Mouse (Mus musculus): ENCODE results near the gene Ackr3.

Ackr3 gene

DNA sequence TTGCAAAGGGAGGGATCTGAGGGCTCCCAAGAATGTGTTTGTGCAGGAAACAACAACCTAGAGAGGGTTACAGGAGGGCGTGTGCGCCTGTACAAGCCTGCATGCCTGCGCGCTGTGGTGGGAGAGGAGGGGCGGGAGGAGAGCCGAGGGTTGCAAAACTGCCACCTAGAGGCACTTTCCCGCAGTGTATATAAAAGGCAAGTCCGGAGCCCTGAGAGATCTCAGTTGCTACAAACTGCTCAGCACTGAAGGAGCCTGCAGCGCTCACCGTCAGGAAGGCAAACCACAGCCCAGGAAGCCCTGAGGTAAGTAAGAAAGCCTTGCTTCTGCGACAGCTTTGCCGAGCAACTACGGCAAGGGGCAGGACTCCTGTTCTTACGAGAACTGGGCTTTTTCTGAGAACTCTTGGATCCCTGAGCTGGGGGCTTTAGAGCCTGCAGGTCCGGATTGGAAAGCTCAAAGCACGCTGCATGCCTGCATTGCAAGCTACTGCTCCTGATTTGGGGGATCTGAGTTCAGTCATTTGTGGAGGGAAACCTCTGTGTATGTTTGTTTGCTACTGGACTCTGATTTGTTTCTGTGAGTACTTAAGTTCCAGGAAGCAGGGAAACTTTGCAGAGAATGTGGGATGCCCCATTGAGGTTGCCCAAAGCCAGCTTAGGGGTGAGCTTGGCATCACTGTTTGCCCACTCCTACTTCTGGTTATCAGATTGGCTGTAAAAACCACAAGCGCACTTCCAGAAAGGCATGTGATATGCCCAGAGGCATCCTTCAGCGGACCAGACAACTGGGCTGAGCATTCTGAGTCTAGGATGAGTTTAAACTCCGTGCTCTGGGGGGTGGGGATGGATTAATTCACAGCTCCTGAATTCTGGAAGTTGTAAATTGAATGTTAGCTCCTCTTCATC, at the start of gene Ackr3:
TSS of gene Ackr3 (plus strand) at position 198 of the 908 bp plus-strand sequence.
- peak; percentile 90 for DNase-seq (ENCODE audit: extremely low spot score)

DNA sequence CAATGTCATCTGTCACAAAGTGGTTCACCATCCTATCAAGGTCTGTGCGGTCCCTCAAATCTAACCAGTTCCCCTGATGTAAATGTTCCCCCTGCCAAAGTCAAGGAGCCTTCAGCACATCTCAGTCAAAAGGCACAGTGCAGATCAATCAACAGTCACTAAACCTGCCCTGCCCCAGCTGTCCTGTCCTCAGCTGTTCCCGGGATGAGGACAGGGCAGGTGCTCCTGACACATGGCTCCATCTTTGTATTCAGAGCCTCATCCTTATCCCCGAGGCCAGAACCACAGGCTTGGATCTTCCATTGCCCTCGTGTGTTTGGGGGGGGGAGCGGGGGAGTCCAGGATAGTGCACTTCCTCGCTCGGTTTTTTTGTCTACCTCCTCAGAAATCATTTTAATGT, 47.2 kb upstream of the Ackr3 start:
- no peak for DNase-seq (ENCODE audit: extremely low spot score)

DNA sequence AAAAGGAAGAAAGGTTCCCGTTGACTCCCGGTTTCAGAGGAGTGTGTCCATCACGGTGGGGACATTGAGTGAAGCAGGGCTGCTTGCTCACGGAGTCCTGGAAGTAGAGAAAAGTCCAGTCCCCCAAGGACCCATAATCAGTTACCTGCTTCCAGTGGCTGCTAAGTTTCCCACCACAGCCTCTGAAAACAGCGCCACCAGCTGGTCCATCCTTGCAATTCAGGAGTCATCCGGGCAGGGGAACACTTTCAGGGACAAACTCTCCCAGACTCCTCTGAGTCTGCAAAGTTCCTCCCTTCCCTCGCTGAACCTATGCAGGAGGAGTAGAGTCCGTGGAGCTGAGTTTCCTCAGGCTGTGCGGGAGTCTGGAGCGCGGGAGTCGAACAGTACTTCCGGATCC, 43.9 kb upstream of the Ackr3 start:
- DNase-seq (ENCODE audit: extremely low spot score), result peak; percentile 49

DNA sequence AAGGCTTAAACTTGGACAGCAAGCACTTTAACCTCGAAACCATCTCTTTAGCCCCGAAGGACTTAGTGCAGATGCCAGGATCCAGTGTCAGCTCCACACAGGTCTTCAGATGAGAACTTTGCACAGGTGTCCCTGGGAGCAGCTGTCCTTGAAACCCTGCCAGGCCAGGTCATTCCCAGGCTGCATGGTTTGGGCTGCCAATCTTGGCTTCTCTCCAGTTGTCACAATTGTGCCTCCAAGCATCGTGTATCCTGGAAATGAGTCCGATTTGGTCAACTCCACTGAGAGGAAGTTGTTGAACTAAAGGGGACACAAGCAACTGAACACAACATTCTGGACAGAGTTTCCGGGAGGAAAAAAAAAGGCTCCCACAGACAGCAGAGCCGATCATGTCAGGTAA, 42.2 kb upstream of the Ackr3 start:
- DNase-seq (ENCODE audit: extremely low spot score), result no peak

DNA sequence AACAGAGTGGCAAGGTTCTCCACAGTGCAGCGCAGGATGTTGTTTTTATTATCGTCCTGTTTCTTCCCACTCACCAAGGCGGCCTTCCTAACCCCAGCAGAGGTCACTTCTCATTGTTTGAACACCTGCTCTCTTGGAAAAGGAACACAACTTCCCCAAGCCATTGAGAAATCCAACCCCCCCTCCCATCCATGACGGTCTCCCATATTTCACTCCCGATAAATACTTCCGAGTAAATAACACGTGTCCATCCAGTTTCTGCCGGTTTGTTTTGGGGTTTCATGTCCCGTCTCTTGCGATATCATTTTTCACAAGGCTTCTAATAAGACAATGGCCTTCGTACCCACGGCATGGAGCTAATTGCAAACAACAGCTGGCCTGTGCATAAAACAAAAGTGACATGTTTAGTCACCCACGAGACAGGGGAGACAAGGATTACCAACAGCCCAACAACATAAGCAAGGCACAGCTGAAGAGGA, 41.4 kb upstream of the Ackr3 start:
- DNase-seq (ENCODE audit: extremely low spot score), result no peak

DNA sequence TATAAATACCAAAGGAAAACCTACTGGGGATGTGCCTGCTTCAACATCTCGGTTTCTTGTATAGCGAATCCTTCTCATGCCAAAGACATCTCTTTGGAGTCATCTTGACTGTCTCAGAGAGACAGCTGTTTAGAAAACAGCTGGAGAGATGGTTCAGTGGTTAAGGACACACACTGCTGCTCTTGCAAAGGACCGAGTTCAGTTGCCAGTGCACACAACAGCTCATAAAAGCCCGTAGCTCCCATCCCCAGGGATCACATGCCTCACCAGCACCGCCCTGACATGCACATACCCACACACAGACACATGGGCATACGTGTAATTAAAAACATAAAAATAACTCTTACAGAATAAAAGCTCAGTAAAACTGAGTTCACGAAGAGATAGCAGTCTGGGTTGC, 40.6 kb upstream of the Ackr3 start:
- DNase-seq (ENCODE audit: extremely low spot score), result no peak

DNA sequence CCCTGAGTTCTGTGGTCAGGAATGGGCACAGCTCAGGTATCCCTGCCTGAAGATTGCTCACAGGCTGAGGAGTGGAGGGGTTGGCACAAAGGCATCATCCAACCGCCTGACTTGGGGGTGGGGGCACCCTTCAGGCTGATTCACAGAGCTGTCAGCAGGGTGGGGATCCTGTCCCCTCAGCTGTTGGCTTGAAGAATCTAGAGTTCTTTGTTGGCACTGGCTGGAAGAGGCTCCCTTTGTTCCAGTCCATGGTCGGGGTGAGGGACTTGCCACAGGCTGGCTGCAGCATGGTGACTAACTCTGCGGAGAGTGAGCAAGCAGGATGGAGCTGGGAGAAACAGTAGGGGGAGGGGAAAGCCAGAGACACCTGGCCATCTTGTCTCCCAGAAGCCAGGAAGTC, 39.5 kb upstream of the Ackr3 start:
- DNase-seq (ENCODE audit: extremely low spot score), result no peak

DNA sequence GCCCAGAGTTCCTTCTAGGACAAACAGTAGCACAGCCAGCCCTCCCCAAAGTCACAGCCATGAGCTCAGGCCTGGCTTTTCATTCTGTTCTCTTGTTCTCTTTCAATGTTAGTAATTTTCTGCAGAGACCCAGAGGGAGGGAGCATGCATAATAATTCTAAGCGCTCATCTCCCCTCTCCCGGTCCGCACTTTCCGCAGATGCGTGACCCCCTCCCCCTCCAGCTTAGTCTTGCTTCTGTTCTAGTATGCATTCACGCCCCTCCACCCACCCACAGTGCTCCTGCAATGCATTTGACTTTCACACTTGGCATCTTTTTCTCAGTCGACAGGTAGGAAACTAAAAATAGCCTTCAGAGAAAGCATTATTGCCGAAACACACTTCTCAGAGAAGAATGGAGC, 29.4 kb upstream of the Ackr3 start:
- DNase-seq (ENCODE audit: extremely low spot score), result no peak

DNA sequence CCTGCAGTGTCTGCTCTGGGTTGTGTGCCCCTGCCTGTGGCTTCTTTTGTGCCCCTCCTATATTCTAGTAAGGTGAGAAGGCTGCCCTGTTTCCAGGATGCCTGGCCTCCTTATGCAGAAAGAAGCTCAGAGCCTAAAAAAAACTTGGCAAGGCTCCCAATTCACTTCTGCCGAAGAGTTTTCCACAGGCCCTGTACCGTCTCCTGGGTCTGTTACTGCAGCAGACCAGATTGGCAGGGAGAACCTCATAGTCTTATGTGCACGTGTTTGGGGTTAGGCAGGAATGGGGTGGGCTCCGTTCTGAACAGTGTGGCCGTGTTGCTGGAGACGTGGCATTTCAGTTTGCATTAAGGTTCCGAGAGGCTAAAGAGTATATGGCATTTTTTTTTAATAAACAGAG, 27.6 kb upstream of the Ackr3 start:
- DNase-seq (ENCODE audit: extremely low spot score), result no peak

DNA sequence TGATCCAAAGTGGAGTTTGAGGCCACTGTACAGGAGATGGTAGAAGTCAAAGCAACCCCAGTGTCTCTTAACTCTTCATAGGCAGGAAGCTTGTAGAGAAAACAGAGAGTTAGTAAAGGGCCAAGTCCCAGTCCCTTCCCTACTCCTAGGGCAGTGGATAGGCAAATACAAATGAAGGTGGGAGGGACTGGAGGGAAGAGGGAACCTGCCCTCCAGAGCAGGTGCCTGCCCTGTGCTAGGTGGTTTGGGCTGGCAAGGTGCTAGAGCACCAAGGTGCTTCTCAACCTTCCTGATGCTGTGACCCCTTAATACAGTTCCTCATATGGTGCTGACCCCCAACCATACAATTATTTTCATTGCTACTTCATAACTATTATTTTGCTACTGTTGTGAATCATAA, 26.2 kb upstream of the Ackr3 start:
- DNase-seq (ENCODE audit: extremely low spot score), result no peak

DNA sequence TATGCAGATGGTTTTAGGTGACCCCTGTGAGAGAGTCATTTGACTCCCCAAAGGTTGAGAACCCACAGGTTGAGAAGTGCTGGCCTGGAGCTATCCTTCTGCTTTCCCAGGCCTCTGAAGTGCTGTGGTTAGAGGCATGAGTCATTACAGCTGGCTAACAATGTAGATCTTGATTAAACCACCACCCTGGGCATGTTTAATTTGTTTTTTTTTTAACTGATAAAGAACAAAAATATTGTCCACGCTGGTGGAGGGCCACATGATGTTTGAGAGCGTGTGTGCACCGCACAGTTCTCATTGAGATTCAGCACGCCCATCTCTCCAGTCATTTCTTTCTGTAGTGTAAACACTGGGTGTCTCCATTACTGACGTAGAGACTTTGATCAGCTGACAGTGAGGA, 25.8 kb upstream of the Ackr3 start:
- DNase-seq (ENCODE audit: extremely low spot score), result no peak

DNA sequence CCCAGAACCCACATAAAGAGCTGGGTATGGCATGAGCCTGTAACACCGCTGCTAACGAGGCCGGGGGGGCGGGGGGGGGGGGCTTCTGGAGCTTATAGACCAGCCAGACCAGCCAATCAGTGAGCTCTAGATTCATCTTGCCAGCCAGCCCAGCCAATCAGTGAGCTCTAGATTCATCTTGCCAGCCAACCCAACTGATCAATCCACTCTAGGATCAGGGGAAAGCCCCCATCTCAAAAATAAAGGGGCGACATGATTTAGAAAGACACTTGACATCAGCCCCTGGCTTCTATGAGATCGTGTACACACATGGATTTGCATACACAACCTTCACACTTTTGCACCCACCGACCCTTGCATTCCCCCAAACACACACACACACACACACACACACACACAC, 23.3 kb upstream of the Ackr3 start:
- no peak for DNase-seq (ENCODE audit: extremely low spot score)

DNA sequence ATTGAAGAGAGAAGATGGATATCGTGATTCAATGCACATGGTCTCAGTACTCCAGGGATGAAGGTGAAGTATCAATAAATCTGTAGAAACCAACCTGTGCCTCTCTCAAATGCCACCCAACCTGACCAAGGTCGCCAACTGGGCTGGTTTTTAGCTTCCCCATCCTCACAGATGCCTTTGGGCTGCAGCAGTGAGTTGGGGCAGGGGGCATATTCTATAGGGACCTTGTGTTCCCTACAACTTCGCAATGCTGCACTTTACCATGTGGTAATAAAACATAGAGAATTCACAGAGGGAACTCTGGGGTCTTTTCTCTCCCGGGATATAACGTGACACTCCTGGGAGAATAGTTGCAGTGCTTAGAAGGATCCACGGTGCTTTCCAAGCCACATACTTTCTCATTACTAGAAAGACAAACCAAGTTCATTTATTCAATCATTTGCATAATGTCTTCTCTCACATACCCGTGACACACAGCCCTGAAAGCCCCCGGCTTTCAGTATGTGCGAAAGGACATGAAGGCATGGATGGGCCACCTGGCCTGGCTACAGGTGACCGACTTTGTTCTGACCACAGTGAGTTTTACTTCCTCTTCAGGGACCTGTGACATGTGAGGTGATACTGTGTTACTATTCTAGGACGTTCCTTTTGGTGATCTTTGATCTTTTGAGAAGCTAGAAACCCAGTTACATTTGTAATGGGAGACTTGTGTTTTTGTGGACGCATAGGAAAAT, 22.6 kb upstream of the Ackr3 start:
- no peak for DNase-seq (ENCODE audit: extremely low spot score)

DNA sequence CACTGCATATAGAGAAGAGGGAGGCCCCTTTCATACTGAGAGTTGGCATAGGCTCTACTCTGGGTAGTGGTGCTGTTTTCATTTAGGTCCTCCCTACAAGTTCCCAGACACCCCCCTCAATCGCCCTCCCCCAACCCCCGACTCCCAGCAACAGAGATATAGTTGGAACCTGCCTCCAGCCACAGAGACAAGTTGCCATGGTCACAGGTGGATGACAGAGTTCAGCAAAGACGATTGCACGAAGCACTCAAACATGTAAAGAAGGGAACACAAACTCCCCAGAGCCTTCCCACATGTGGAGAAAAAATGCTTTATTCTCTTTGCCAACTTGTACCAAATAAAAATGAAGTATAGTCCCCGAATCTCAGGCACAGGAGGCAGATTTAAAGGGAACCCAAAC, 21.3 kb upstream of the Ackr3 start:
- DNase-seq (ENCODE audit: extremely low spot score), result no peak

DNA sequence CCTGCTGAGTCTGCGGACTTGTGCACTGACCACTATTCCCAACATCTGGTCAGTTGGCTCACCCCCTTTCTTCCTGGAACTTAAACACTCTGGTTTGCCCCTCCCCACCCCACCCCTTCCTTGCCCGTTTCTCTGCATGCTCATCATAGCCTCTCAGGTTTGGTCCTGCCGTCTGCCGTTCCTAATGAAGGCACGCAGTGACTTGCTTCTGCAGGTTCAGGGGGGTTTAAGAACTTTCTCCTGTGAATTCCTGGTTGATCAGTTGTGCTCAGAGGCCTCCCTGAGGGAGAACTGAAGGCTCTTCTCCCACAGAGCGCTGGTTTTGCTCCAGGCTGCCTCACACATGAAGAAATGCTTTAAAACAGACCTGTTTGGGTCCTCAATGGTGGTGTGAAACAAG, 20.2 kb upstream of the Ackr3 start:
- DNase-seq (ENCODE audit: extremely low spot score), result no peak

DNA sequence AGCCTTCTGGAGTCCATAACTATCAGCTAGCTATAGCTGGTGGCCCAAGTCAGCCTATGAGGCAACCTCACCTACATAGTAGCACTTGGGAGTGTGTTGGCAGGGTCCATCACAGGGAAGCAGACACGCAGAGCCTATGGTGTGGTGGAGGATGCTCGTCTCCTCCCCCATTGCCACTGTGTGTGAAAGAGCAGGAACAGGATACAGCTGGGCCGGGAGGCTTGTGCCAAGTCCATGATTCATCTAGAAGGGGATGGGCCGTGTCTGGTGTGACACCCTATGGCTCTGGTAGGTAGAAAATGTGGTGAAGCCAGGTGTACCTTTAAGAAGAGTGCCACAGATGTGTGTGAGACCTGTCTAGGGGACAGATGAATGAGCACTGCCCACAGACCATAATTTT, 17.6 kb upstream of the Ackr3 start:
- no peak for DNase-seq (ENCODE audit: extremely low spot score)

DNA sequence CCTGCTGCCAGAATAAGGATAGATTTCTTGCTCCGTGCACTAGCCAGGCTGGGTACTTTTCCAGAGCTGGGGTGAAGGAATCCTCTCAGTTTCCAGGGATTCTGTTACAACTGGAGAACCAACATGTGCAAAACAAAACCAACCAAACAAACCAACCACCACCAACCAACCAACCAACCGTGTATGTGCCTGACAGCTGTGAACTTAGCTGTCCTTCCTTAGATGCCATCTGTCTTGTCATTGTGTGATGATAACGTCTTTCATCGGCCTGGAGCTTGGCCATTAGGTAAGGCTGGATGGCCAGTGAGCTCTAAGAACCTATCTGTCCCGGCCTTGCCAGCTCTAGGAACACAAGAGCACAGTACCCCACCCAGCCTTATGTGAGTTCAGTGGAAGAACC, 16.9 kb upstream of the Ackr3 start:
- DNase-seq (ENCODE audit: extremely low spot score), result no peak

DNA sequence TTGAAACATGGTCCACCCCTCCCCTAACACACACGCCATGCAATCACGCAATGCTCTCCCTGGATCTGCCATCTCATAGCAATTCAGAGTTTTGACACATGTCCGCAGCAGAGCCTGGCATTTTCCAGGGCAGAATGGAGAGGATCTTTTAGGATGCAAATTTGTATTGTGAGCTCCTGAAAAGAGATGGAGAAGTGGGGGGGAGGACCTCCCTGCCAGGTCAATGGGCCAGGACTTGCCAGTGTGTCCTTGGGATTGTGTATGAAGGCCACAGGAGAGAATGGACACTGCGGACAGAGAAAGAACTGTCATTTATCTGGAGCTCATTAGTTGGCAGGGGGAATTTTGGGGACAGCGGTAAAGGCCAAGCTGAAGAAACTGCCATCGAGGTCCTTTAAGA, 14.7 kb upstream of the Ackr3 start:
- no peak for DNase-seq (ENCODE audit: extremely low spot score)

DNA sequence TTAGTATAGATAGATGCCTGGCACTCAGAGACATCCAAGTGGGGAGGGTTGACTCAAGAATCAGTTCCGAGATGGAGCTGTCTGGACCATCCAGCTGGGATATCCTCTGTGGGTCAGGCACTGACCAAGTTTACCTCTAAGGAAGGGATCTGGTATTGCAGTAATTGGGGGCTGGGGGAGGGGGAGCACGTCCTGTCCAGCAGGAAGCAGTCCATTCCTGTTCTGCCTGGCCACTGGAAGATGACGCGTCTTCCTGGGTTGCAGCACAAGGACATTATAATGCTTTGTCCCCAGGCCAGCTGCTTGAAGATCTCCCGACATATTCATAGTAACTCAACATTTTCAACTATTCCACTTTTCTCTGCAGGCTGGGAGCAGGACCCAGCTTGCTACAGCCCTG, 2.5 kb upstream of the Ackr3 start:
- no peak for DNase-seq (ENCODE audit: extremely low spot score)

DNA sequence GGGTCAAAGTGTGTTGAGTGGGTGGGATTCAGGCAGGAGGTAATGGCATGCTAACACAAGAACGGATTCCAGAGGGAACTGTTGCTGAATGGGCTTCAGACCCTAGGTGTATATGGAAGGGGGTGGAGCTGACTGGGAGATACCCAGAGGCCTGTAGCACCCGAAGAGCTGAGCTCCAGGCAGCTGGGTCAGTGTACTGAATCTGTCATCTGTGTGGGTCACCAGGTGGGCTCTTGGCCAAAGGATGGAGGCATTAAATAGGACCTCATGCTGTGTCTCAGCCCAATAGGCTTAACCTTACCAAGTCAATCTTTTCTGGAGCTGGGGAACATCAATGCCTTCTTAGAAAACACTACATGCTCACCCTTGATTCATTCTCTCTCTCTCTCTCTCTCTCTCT, 2.1 kb upstream of the Ackr3 start:
- DNase-seq (ENCODE audit: extremely low spot score), result no peak

DNA sequence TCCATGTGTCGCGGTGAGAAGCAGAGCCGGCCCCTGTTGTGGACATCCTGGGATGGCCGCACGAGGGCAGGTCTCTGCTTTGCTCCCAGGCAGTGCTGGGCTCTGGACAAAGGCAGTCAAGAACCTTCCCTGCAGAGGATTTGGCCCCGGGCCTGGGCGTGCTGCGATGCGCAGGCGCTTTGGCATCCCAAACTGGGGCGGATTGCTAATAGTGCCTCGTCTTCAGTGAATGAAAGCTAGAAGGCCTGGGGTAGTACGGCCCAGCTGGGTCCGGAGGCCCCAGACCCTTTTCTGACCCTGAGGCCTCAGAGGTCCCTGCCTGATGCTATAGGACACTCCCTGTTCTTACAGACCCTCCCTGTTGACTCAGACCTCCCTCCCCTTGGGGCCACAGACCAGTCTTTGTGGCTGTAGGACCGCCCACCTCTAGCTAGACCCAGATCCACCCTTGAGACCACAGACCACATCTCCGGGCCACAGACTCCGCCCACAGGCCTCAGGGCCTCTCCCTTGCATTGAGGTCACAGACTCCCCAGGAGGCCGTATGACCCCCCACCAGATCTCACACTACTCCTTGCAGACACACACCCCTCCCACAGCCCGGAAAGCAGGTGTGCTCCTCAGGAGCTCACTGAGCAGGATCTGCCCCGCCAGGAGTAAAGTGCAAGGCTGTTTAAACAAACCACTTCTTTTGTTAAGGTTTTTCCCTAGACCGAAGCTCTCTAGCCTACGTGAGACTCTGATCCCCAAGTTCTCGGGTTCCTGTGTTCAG, 1.4 kb upstream of the Ackr3 start:
- peak; percentile 83 for DNase-seq (ENCODE audit: extremely low spot score)

DNA sequence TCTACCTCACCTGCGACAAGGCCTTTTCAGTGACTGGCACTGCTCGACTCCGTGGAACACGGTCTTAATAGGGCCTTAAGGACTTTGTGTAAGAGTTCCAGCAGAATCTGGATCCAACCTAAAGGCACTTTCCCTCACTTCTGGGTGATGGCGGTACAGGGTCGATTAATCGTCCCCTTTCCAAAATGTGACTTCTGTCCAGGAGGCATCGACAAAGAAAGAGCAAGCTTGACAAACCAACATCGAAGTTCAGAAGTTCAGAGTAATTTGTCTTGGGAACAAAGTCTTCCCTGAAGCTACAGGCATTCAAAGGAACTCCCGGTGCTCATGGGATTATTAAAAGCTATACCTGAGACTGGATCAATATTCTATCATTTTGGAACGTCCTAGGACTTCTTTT, 439 bp upstream of the Ackr3 start:
- DNase-seq (ENCODE audit: extremely low spot score), result no peak
